Mouse (Mus musculus): ENCODE data around the gene Crispld2.

GRCm38 (mm10) chr8:120065611-120066010 is 73.4 kb downstream of the Crispld2 start:
- TF ChIP-seq CTCF (IDR thresholded peaks at IDR 0.05; ENCODE audit: borderline replicate concordance, insufficient read depth, low read depth, low read length) (no peak), POLR2A (IDR thresholded peaks at IDR 0.05; ENCODE audit: borderline replicate concordance, insufficient read depth, low read length) (no peak)

Measured in cerebellum, adult 2 months (tissue).